Mouse (Mus musculus): ENCODE measurements at regions not wholly inside any gene's neighbourhood (a gene's known extent, or its start where the extent isn't known, plus 50 kb on each side); places are given as distances from the start of the nearest gene placed in this dataset.

DNA sequence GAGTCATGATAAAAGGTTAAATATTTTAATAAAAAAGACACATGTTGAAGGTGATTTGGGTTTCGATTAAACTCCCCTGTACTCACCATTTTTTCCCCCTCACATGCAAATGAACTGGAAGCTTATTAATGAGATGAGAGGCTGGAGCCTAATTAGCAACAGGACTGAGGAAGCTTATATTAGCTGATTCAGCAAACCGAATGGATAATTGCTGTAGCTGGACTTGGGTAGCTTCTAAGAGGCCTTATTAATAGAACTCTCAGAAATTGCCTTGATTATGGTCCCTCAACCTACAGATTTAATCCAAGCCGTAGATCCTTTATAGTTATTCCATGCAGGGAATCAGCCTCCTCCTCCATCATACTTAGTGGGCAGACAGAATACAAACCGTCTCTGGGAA, 369.7 kb downstream of the Lmx1a start:
- TF ChIP-seq POLR2A (IDR thresholded peaks at IDR 0.05; ENCODE audit: insufficient read depth, low read depth, low read length) (no peak), CTCF (IDR thresholded peaks at IDR 0.05) (no peak), EP300 (IDR thresholded peaks at IDR 0.05; ENCODE audit: insufficient read depth, low read depth, low read length) (no peak)
